Mouse (Mus musculus): ENCODE measurements around the gene Cd27. TPM values are rescaled to one million over a fixed set of nuclear protein-coding genes. Genes with fewer than 3 reads are reported as not detected.

Cd27 gene
- polyA plus RNA-seq, 1 experiment from 2014 or later: 2.8 TPM

DNA sequence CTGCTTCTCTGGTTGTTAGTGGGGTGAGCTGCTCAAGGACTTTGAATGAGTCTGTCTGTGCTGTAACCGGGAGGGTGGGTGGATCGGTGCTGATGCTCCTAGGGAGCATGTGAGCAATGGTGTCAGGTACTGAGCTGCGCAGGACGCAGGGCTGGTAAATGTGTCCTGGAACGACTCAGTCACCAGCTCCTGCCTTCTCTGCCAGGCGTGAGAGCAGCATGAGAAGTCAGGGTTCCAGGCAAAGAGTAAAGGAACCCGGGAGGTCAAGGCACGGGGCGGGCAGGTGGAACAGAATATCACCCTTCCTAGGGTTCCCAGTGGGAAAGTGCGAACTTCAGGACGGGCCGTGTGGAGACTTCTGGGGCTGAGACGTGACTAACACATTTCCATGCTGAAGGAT is 29.3 kb upstream of the Cd27 start:
- no peaks in the 10 kb centered on the region for H3K9me3 ChIP-seq (replicated peaks)
- ATAC-seq (replicated peaks; ENCODE audit: low FRiP score): no peak
- WGBS: 72% methylated on average over 13 of the region's 13 CpGs
- H3K27ac ChIP-seq: no peak overlapping the region
- no peak overlapping the region for H3K4me2 ChIP-seq
- no peak overlapping the region for H3K4me3 ChIP-seq (replicated peaks)
- H3K36me3 ChIP-seq: no peaks in the 10 kb centered on the region
- H3K27me3 ChIP-seq: no peaks in the 10 kb centered on the region; the same call in 1 of the 2 replicates
- no peaks in the 10 kb centered on the region for H3K4me1 ChIP-seq
- no peak overlapping the region for H3K9ac ChIP-seq

GRCm38 (mm10) chr6:125265239-125265638 is 28.4 kb upstream of the Cd27 start:
- 42% methylated on average over 10 of the region's 10 CpGs for WGBS
- Histone ChIP-seq H3K9me3 (replicated peaks) (no peaks in the 10 kb centered on the region), H3K36me3 (no peaks in the 10 kb centered on the region), H3K9ac (no peak overlapping the region), H3K4me2 (no peak overlapping the region), H3K4me1 (no peaks in the 10 kb centered on the region), H3K4me3 (replicated peaks) (no peak overlapping the region), H3K27ac (no peak overlapping the region), H3K27me3 (no peaks in the 10 kb centered on the region; the same call in 1 of the 2 replicates)
- ATAC-seq (replicated peaks; ENCODE audit: low FRiP score): no peak

- H3K36me3 ChIP-seq: no peaks in the 10 kb centered on the region
- no peaks in the 10 kb centered on the region for H3K4me1 ChIP-seq
- no peaks in the 10 kb centered on the region; the same call in 1 of the 2 replicates for H3K27me3 ChIP-seq
- no peak overlapping the region for H3K4me3 ChIP-seq (replicated peaks)
- H3K9me3 ChIP-seq (replicated peaks): no peaks in the 10 kb centered on the region
- no peak overlapping the region for H3K9ac ChIP-seq
- no peak for ATAC-seq (replicated peaks; ENCODE audit: low FRiP score)
- H3K4me2 ChIP-seq: no peak overlapping the region
- H3K27ac ChIP-seq: no peak overlapping the region
- WGBS: 83% methylated on average over 9 of the region's 9 CpGs
Measured at GRCm38 (mm10) chr6:125264219-125264618, 27.4 kb upstream of the Cd27 start.

DNA sequence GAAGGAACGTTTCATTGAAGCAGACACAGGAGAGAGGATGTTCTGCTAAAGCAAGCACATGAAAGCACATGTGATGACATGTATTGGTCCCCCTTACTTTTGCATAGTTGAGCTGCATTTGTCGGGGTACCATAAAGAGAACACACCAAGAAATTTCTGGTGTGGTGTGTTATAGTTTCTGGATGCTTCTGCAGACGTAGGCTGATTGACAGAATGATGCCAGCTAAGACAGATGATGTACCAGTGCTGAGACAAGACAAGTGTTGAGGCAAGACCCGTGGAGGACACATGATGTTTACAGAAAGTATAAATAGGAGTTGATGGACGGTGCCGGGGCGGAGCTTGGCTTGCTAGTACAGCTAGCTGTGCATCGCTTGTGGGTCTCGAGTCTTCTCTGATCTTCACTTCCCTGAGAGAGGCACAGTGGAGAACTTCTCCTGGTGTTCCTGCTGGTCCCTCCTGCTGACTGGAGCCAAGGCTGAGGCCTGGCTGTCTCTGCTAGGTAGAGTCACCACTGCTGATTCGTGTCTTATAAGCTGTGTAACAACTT is 23.3 kb upstream of the Cd27 start:
- no peaks in the 10 kb centered on the region for H3K9me3 ChIP-seq (replicated peaks)
- H3K4me2 ChIP-seq: no peak overlapping the region
- WGBS: 80% methylated on average over 10 of the region's 10 CpGs
- H3K4me1 ChIP-seq: no peaks in the 10 kb centered on the region
- no peak overlapping the region for H3K27ac ChIP-seq
- H3K9ac ChIP-seq: no peak overlapping the region
- no peaks in the 10 kb centered on the region for H3K36me3 ChIP-seq
- H3K27me3 ChIP-seq: no peaks in the 10 kb centered on the region
- no peak overlapping the region for H3K4me3 ChIP-seq (replicated peaks)
- ATAC-seq (replicated peaks; ENCODE audit: low FRiP score): no peak

DNA sequence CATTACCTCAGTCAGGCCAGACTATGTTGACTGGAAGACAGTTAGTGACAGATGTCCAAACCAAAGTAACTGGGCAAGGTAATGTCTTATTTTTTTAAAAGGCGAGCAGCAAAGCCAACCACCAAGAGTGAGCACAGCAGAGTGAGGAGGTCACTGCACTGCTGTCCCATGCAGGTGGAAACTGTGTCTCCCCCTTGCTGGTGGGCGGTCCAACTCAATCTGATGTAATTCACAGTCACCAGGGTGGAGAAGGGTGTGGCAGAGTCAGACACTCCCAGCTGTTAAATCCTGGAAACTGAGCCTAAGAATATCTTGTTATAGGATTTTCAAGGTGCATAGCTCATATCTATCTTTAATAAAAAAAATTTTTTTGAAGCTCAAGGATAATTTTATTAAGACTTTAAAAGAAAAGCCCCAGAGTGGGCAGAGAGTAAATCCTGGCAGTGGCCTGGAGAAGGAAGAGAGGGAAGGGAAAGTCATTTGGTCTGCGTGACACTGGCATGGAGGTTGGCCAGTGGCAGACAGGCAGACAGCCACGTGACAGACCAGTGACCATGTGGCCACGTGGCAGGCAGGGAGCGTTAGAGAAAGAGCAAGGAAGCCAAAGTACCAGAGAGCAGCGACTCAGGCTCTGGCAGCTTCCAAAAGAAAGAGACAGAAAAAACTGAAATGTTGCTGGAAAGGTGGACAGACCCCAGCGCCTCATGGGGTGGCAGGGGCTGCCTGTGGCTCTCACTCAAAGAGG is 19.6 kb upstream of the Cd27 start:
- 74% methylated on average over 8 of the region's 8 CpGs for WGBS
- H3K36me3 ChIP-seq: no peaks in the 10 kb centered on the region
- no peak overlapping the region for H3K27ac ChIP-seq
- H3K27me3 ChIP-seq: no peaks in the 10 kb centered on the region
- no peak overlapping the region for H3K9ac ChIP-seq
- ATAC-seq (replicated peaks; ENCODE audit: low FRiP score): no peak
- H3K4me2 ChIP-seq: no peak overlapping the region
- H3K9me3 ChIP-seq (replicated peaks): no peaks in the 10 kb centered on the region; the same call in 1 of the 2 replicates
- H3K4me1 ChIP-seq: no peaks in the 10 kb centered on the region
- H3K4me3 ChIP-seq (replicated peaks): no peak overlapping the region

DNA sequence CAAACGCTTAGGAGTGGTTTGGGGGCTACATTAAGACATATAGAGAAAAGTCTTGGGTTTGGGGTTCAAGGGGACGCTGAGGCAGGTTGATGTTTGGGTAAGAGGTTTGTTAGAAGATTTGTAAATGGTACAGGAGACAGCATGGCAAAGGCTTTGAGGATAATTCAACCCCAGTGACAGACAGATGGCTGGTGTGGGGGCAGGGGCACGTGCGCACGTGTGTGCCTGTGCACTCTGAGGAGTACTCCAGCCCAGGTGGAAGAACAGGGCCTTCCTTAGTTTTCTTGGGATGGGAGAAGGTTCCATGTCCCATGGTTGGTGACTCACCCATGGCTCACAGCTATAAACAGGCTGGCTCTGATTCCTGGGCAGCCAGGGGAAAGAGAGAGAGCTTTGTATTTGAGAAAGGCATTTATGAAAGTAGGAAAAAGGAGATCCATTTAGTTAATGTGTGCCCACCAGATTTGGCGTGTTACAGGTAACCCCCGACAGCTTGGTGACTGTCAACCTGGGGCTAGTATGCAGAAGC is 18.8 kb upstream of the Cd27 start:
- H3K27me3 ChIP-seq: no peaks in the 10 kb centered on the region
- 80% methylated on average over 7 of the region's 7 CpGs for WGBS
- no peak for ATAC-seq (replicated peaks; ENCODE audit: low FRiP score)
- no peaks in the 10 kb centered on the region for H3K36me3 ChIP-seq
- H3K4me1 ChIP-seq: no peaks in the 10 kb centered on the region
- no peak overlapping the region for H3K4me2 ChIP-seq
- H3K27ac ChIP-seq: no peak overlapping the region
- H3K9me3 ChIP-seq (replicated peaks): no peaks in the 10 kb centered on the region; the same call in 1 of the 2 replicates
- no peak overlapping the region for H3K9ac ChIP-seq
- no peak overlapping the region for H3K4me3 ChIP-seq (replicated peaks)

- Histone ChIP-seq H3K27ac (0 out of 2 replicates have a peak overlapping the region, but pooled peaks have one; percentile 41), H3K9me3 (replicated peaks) (no peaks in the 10 kb centered on the region; the same call in 1 of the 2 replicates), H3K27me3 (no peaks in the 10 kb centered on the region), H3K4me2 (no peak overlapping the region), H3K4me1 (no peaks in the 10 kb centered on the region), H3K36me3 (no peaks in the 10 kb centered on the region), H3K9ac (no peak overlapping the region), H3K4me3 (replicated peaks) (no peak overlapping the region)
- no peak for ATAC-seq (replicated peaks; ENCODE audit: low FRiP score)
- WGBS: 82% methylated on average over 14 of the region's 14 CpGs
Measured at GRCm38 (mm10) chr6:125253863-125254715, 17.3 kb upstream of the Cd27 start.

GRCm38 (mm10) chr6:125252711-125253110 is 15.9 kb upstream of the Cd27 start:
- WGBS: 86% methylated on average over 8 of the region's 8 CpGs
- no peaks in the 10 kb centered on the region for H3K36me3 ChIP-seq
- no peak overlapping the region for H3K4me2 ChIP-seq
- no peaks in the 10 kb centered on the region for H3K4me1 ChIP-seq
- H3K4me3 ChIP-seq (replicated peaks): no peak overlapping the region
- no peaks in the 10 kb centered on the region for H3K27me3 ChIP-seq
- H3K9me3 ChIP-seq (replicated peaks): no peaks in the 10 kb centered on the region; the same call in 1 of the 2 replicates
- no peak overlapping the region for H3K27ac ChIP-seq
- H3K9ac ChIP-seq: no peak overlapping the region
- ATAC-seq (replicated peaks; ENCODE audit: low FRiP score): no peak

- no peak for ATAC-seq (replicated peaks; ENCODE audit: low FRiP score)
- H3K4me1 ChIP-seq: no peaks in the 10 kb centered on the region
- 84% methylated on average over 3 of the region's 3 CpGs for WGBS
- no peak overlapping the region for H3K9ac ChIP-seq
- H3K27me3 ChIP-seq: no peaks in the 10 kb centered on the region
- H3K9me3 ChIP-seq (replicated peaks): no peaks in the 10 kb centered on the region; the same call in 1 of the 2 replicates
- no peaks in the 10 kb centered on the region for H3K36me3 ChIP-seq
- no peak overlapping the region for H3K27ac ChIP-seq
- no peak overlapping the region for H3K4me2 ChIP-seq
- H3K4me3 ChIP-seq (replicated peaks): no peak overlapping the region
Measured at GRCm38 (mm10) chr6:125252285-125252684, 15.5 kb upstream of the Cd27 start.

- H3K9ac ChIP-seq: no peak overlapping the region
- H3K27me3 ChIP-seq: no peaks in the 10 kb centered on the region
- no peaks in the 10 kb centered on the region for H3K4me1 ChIP-seq
- no peaks in the 10 kb centered on the region for H3K9me3 ChIP-seq (replicated peaks)
- no peak overlapping the region for H3K4me2 ChIP-seq
- H3K36me3 ChIP-seq: no peaks in the 10 kb centered on the region
- H3K4me3 ChIP-seq (replicated peaks): no peak overlapping the region
- no peak overlapping the region for H3K27ac ChIP-seq
- ATAC-seq (replicated peaks; ENCODE audit: low FRiP score): no peak
- 22% methylated on average over 1 of the region's 1 CpGs for WGBS
Measured at GRCm38 (mm10) chr6:125244551-125244950, 7.7 kb upstream of the Cd27 start.

DNA sequence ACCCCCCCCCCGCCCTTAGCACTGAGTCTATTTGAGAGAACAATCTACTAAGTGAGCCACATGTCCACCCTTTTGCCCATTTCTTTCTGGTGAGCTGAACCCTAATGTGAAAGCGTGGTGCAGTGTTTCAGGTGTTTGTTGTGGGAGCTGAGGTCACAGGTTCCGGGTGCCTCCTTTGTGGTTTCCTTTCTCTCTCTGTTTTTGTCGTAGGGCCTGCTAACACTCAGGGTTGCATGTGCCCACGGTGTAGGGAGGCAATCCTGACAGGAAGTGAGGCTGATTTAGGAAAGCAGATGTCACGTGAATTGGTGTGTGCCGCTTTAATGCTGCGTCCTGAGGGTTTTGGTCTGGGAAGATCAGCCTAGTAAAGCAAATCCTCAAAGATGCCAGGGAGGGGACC is 4.8 kb upstream of the Cd27 start:
- Histone ChIP-seq H3K27me3 (no peaks in the 10 kb centered on the region), H3K9ac (no peak overlapping the region), H3K27ac (no peak overlapping the region), H3K36me3 (no peaks in the 10 kb centered on the region), H3K4me1 (peaks cover 6% of the 10 kb centered on the region; the same call in 1 of the 2 replicates), H3K9me3 (replicated peaks) (no peaks in the 10 kb centered on the region), H3K4me2 (no peak overlapping the region), H3K4me3 (replicated peaks) (no peak overlapping the region)
- 79% methylated on average over 8 of the region's 8 CpGs for WGBS
- no peak for ATAC-seq (replicated peaks; ENCODE audit: low FRiP score)

DNA sequence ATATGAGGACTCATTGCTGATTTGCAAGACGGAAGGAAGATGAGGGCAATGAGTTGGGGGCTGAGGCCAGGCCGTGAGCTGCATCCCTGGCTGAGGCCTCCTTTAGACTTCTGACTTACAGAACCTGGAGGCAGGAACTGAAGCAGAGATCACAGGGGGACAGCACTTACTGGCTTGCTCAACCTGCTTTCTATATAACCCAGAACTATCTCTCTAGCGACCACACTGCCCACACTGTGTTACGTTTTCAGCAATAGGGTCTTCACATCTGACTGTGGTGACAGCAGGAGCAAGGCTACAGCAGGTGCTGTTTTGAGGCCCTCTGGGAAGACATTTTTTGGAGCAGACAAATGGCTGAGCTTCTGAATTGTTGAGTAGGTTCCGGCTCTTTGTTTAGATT is 3.8 kb upstream of the Cd27 start:
- WGBS: 76% methylated on average over 5 of the region's 5 CpGs
- no peaks in the 10 kb centered on the region for H3K36me3 ChIP-seq
- H3K9me3 ChIP-seq (replicated peaks): no peaks in the 10 kb centered on the region
- H3K4me1 ChIP-seq: peaks cover 6% of the 10 kb centered on the region; the same call in 1 of the 2 replicates
- no peak overlapping the region for H3K4me3 ChIP-seq (replicated peaks)
- H3K27ac ChIP-seq: no peak overlapping the region
- ATAC-seq (replicated peaks; ENCODE audit: low FRiP score): no peak
- H3K4me2 ChIP-seq: no peak overlapping the region
- H3K9ac ChIP-seq: no peak overlapping the region
- no peaks in the 10 kb centered on the region for H3K27me3 ChIP-seq

All from kidney, embryonic 15.5 days (tissue).